ENCODE assay signal across 24 mouse cellular contexts in genomic region chr5:23114249-23114648, GRCm38 (mm10).
"Had no signal": no experiment of that assay in that cellular context is flagged by ENCODE, and none has a peak within 500 bp of the region (broad histone marks: within the 10 kb centered on the region; RNA-seq: fewer than 3 reads in every experiment).

No protein-coding gene starts in this region.

- H3K4me1 ChIP-seq: heart, embryonic 13.5 days; heart, embryonic 15.5 days; hindbrain, embryonic 13.5 days; hindbrain, embryonic 15.5 days; kidney, embryonic 15.5 days; limb, embryonic 13.5 days; limb, embryonic 15.5 days; liver, embryonic 12.5 days had no signal

- H3K36me3 ChIP-seq: heart, embryonic 13.5 days; heart, embryonic 15.5 days; hindbrain, embryonic 13.5 days; hindbrain, embryonic 15.5 days; kidney, embryonic 15.5 days; limb, embryonic 13.5 days; limb, embryonic 15.5 days; liver, embryonic 12.5 days had no signal

- H3K4me3 ChIP-seq: heart, embryonic 13.5 days; heart, embryonic 15.5 days; hindbrain, embryonic 13.5 days; hindbrain, embryonic 15.5 days; kidney, embryonic 15.5 days; left cerebral cortex, adult 2 months; limb, embryonic 13.5 days; limb, embryonic 15.5 days; liver, embryonic 12.5 days had no signal

- DNase-seq: gastrocnemius, postnatal 14 days; gastrocnemius, postnatal 36 days; heart, postnatal 14 days; heart, postnatal 36 days; kidney, adult 11 months; kidney, adult 2 months; kidney, adult 9 months; kidney, postnatal 14 days; kidney, postnatal 36 days; layer of hippocampus, adult 9-11 months; left cerebral cortex, postnatal 4 days had no signal

- H3K27me3 ChIP-seq: heart, embryonic 15.5 days; hindbrain, embryonic 13.5 days; hindbrain, embryonic 15.5 days; kidney, embryonic 15.5 days; limb, embryonic 13.5 days; limb, embryonic 15.5 days; liver, embryonic 12.5 days had no signal

- ATAC-seq: hindbrain, postnatal 0 days; intestine, embryonic 16.5 days; liver, embryonic 12.5 days had no signal

- H3K27ac ChIP-seq: heart, embryonic 13.5 days; heart, embryonic 15.5 days; hindbrain, embryonic 13.5 days; hindbrain, embryonic 15.5 days; hindbrain, postnatal 0 days; kidney, embryonic 15.5 days; kidney, postnatal 0 days; left cerebral cortex, adult 2 months; limb, embryonic 13.5 days; limb, embryonic 15.5 days; liver, embryonic 12.5 days had no signal

- H3K4me2 ChIP-seq: heart, embryonic 11.5 days; heart, embryonic 13.5 days; heart, embryonic 15.5 days; hindbrain, embryonic 13.5 days; hindbrain, embryonic 15.5 days; kidney, embryonic 15.5 days; limb, embryonic 13.5 days; limb, embryonic 15.5 days; liver, embryonic 12.5 days had no signal

- H3K9me3 ChIP-seq: heart, embryonic 13.5 days; heart, embryonic 15.5 days; hindbrain, embryonic 13.5 days; hindbrain, embryonic 15.5 days; kidney, embryonic 15.5 days; limb, embryonic 13.5 days; limb, embryonic 15.5 days; liver, embryonic 12.5 days had no signal

- H3K9ac ChIP-seq: heart, embryonic 13.5 days; heart, embryonic 15.5 days; hindbrain, embryonic 13.5 days; hindbrain, embryonic 15.5 days; kidney, embryonic 15.5 days; limb, embryonic 13.5 days; limb, embryonic 15.5 days; liver, embryonic 12.5 days had no signal
